Mouse (Mus musculus) thymus, adult 18-20 months (tissue): Measurements from ENCODE around the gene Arap1.

Source experiments
- DNase-seq, 2 experiments: peaks; one replicate each; pipeline ENCODE4 v3.0.0; 2022; ENCODE audit warnings: mixed read lengths in 2 of 2

Gene Arap1

DNA sequence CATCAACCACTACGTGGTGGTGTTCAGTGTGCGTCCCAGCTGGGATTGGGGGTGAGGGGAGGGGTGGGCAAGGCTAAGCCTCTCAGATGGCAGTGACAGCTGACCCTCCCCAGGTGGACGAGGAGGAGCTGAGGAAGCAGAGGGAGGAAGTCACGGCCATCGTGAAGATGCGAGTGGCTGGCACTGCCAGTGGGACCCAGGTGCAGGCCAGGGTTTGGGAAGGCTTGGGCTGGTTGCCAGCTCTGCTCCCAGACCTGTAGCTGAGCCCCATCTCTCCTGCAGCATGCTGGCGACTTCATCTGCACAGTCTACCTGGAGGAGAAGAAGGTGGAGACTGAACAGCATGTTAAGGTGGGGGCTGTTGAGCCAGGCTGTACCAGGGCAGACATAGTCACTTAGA is 53.6 kb downstream of the Arap1 start:
- no peak for DNase-seq

DNA sequence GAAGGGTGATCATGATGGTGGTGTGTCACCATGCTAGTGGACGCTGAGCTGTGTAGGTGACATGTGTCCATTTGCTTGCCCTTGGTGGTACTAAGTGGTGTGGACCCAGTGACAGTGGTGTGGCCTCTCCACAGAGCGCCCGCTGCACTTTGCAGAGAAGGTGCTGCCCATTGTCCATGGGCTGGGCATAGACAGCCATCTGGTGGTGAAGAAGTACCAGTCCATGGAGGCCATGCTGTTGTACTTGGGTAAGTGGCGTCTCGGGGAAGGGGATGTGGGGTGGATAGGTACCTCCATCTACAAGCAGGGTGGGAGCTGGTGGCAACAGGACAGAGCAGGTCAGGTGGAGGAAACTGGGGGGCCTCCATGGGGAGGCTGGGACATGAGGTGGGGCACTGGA is 56.0 kb downstream of the Arap1 start:
- no peak for DNase-seq

DNA sequence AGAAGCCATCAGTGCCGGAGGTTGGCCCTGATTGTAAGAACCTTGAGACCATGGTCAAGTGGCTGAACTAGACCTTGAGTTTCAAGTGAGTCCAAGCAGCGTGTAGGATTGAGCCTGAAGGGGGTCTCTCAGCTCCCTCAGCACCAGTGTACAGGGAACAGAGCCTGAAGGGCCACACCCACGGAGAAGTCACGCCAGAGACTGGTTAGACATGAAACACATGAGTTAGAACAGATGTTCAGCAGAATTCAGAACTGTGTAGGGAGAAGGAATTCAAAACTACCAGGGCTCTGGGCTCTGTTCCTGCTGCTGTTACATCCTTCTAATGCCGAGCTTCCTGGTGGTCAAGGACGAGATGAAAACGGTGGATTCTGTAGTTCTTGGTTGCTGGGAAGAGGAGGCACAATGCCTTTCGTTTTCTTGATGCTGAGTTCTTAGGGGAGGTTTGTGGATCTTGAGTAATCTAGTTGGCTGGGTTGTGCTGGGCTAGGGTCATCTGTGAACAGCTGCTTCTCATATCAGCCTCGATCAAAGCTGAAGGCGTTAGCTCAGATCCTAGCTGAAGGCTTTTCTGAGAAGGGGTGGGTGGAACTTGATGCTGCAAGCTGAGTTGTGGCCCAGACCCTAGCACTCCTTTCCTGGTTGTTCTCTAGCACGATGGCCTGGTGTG is 62.5 kb downstream of the Arap1 start, which contains the start of gene Gm45837:
Gene Gm45837 (plus strand): TSS at position 620 of the 670 bp plus-strand sequence.
- no peak for DNase-seq

DNA sequence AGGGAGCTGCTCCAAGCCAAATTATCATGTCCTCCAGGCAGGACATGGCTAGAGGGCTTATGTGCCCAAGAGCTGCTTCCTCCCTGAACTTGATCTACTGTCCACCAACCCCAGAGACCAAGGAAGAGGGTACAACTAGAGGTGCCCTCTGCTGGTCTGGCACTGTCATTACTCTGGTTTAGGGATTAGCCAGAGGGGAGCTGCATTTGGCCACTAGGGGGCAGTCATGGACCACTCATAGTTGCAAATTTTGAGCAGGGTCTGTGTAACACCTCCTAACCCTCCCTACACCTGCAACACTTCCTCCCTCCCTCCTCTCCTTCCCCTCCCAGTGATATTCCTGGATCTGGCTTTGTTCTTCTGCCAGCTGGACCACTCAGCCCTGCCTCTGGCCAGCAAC is 64.9 kb downstream of the Arap1 start:
- peak; percentile 57 to 62 for DNase-seq

DNA sequence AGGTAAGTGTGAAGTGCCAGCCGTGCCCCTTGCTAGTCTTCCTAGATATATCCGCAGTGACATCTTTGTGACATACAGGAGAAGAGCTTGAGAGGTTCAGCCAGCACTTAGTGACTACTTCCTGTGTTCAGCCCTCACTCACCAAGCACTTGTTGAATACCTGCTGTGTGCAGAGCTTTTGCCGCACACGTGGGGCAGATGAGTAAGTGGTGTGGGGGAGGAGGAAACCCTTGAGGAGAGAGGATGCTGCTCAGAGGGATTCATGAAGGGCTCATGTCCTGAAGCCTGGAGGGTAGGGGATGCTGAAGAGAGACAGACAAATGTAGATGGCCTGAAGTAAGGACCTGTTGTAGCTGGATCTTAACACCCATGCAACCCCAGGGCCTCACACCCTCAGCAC is 66.3 kb downstream of the Arap1 start:
- no peak for DNase-seq

GRCm38 (mm10) chr7:101414661-101415511 is 67.0 kb downstream of the Arap1 start:
- no peak for DNase-seq

DNA sequence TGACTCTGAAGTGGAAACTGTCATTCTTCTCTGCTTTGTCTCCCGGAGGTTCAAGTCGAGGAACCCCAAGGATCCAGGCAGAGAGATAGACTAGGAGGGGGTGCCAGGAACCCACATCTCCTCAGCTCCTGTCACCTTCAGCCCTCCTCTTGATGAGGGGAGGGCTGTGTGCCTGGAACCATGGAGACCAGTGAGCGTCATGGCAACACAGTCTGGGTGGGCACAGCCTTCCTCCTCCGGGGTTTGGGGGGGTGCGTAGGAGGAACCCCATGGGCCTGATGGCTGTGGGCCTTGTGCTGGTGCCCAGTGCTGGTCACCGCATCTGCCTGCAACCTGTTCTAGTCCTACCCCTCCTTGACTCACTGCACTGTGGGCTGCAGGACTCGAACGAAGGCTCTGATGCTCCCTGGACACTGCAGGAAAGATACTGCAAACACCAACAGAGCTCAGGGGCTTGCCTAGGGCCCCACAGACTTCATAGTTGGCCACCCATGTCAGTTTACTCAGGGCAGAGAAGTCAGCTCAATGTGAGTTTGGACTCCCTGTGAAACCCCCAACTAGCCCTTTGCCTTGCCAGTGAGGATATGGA is 67.7 kb downstream of the Arap1 start:
- DNase-seq, result peak in 1 of 2 experiments; percentile 5

- DNase-seq, result no peak
These were observed 68.5 kb downstream of the Arap1 start for GRCm38 (mm10) chr7:101416391-101416790.

DNA sequence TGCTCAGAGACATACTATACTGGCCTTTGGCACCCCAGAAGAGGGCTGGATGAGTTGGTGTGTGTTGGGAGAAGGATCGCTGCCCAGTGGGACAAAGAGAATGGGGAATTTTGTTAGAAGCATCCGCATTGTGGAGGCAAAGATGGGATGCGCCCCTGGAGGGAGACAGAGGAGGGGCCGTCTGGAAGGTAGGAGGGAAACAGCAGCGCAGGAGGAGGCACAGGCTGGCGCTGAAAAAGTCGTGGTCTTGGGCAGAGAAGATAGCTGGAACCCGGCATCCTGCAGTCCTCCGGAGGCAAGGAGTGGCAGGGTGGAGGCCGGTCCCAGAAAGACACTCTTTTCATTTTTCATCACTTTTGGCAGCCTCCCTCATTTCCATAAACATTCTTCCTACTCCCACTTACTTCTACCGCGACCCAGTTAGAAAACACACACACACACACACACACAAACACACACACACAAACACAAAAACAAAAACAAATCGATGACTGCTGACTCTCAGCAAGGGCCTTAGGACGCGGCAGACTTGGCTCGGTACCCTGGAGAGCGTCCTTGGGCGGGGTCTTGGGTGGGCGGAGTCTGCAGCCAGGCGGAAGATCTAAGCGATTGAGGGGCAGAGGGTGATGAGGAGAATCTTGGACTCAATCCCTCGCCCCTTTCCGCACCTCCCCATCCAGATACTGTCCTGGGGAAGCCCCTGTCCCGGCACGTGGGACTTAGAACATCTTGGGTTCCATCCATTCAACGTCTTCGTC is 71.3 kb downstream of the Arap1 start:
- DNase-seq, result no peak

GRCm38 (mm10) chr7:101421529-101421928 is 73.7 kb downstream of the Arap1 start, which contains the start of gene Pde2a:
Gene Pde2a, plus strand, starts transcription at chr7:101421691.
- DNase-seq, result no peak

- no peak for DNase-seq
These were observed 74.2 kb downstream of the Arap1 start for GRCm38 (mm10) chr7:101422069-101422468.

GRCm38 (mm10) chr7:101422646-101423045 is 74.8 kb downstream of the Arap1 start:
- no peak for DNase-seq

GRCm38 (mm10) chr7:101423970-101424369 is 76.1 kb downstream of the Arap1 start:
- no peak for DNase-seq

DNA sequence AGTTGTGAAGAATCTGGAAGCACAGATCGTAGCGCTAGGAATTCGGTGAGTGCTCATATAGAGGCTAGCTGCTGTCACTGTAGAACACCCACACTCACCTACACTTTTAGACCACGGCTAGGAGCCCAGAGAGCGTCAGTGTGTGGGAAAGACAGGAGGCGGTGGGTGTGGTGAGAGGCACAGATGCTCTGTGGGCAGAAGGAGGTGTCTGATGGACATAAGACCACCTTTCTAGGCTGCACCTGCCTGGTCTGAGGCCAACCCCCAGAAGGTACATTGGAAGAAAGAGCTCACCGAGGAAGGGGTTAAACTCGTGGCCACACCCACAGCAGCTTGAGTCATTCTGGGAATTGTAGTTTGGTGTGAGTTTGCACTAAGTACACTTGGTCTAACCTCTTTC is 78.8 kb downstream of the Arap1 start:
- DNase-seq, result no peak

GRCm38 (mm10) chr7:101427736-101428135 is 79.9 kb downstream of the Arap1 start:
- DNase-seq, result no peak

DNA sequence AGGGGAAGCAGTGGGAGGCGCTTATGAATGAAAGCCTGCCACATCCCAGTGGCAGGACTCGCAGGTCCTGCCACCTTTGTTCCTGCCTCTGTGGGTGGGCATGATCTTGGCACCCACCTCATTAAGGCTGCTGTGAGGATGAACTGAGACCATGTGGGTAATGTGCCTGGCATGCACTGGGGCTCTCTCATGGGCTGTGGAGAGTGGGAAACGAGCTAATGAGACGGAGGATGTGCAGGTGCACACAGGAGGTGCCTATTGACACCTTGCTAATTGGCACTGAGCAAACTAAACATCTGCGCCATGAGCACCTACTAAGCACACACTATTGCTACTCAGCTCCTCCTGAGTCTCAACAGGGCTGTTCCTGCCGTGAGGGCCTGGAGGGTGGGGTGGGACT is 87.2 kb downstream of the Arap1 start:
- no peak for DNase-seq

DNA sequence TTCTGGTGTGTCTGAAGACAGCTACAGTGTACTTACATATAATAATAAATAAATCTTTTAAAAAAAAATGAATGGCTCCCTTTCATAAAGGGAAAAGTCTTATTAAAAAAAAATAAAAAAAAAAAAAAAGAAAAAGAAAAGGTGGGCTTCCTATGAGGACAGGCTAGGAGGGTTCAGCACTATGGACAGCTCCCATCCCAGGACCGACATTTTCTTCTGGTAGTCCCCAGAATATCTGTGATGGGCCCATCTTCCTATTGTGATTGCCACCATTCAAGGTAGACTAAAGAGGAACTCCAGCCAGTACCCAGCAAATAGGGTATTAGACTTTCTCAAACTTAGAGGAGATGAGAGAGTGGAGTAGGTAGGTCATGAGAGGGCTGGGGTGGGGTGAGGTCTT is 90.0 kb downstream of the Arap1 start:
- DNase-seq, result no peak

DNA sequence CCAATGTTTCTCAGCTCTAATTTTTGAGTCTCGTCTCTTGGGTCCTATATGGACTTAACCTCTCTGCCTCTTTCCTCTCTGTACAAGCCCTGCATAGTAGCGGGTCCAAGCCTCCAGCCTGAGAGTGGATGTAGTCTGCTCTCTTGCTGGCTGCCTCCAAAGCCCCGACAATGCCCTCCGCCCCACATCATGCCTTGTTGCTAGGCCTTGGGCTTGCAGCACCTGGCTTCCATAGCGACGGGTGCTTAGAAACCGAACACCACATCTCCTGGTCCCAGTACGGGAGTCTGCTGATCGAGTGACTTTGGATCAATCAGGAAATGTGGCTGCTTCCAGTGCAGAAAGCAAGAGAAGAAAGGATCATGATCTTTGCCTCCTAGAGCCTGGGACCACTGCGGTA is 95.2 kb downstream of the Arap1 start:
- DNase-seq, result no peak

DNA sequence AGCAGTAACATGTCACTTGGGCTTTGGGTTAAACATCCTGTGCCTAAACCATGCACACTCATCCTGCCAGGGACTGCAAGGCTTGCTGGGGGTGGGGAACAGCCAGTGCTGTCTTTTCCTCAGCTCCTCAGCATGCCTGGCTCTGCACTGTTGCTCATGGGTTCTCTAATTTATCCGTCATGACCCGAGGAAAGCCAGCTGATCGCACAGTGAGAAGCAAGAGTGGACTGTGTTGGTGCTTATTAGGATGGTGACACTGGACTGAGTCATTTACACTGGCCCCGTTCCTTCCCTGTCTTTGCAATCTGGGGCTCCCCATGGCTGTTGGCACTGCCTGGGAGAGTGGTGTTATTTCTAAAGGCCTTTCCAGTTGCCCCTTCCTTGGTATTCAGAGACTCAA is 96.3 kb downstream of the Arap1 start:
- no peak for DNase-seq

GRCm38 (mm10) chr7:101449855-101450254 is 102.0 kb downstream of the Arap1 start:
- DNase-seq, result no peak

- peak; percentile 62 to 64 for DNase-seq
These were observed 102.8 kb downstream of the Arap1 start for GRCm38 (mm10) chr7:101450422-101451401.

DNA sequence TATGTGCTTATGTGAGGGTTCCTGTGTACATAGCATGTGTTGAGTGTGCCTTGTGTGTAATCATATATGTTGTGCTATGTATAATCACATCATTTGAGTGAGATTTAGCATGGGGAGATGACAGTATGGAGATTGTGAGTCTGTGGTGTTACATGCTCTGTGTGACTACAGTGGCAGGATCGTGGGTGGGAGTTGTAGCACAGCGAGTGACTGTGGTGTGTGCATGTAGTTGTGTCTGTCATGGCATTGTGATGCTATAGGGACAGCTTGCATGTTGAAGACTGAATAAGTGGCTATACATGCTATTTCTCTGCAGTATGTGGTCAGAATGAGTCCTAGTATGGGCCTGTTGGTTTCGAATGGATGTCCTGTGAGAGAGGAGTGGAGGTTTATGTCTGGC is 104.8 kb downstream of the Arap1 start:
- no peak for DNase-seq
